Mouse (Mus musculus): ENCODE results near the gene Zfp574.

- TF ChIP-seq CTCF (IDR thresholded peaks at IDR 0.05) (no peak), EP300 (IDR thresholded peaks at IDR 0.05) (no peak)
Observed at GRCm38 (mm10) chr7:25079496-25080026, 7.2 kb downstream of the Zfp574 start.
